Mouse (Mus musculus) right cerebral cortex, postnatal 10 days (tissue): ENCODE measurements around the gene Slco2b1.
"Not testable (repeated sequence)": the region's sequence is repeated elsewhere in the genome, so short reads cannot be mapped to it uniquely, and the experiment has no call there.

Source experiments
- DNase-seq, 2 experiments: peaks; one replicate each; pipeline ENCODE4 v3.0.0; 2021; ENCODE audit warnings: low spot score in 2 of 2

The Slco2b1 gene

DNA sequence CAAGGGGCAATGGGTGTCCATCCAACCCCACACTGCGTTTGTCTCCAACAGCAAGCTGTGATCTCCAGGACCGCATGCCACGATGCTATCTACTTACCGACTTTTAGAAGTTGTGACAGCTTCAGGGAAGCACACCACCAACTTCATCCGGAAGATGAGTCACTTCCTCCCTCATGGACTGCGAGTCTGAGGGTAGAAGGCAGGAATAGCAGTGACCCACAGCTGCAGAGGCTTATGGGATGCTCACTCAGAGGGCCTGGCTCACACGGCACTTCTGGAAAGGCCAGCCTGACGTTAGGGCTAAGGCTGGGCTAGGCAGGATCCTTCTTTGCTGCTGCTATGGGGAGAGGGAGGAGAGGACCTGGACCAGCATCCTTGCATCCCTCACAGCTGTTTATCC is at the start of gene Slco2b1:
TSS of gene Slco2b1 (minus strand) at position 175 of the 400 bp plus-strand sequence.
- DNase-seq, result no peak

DNA sequence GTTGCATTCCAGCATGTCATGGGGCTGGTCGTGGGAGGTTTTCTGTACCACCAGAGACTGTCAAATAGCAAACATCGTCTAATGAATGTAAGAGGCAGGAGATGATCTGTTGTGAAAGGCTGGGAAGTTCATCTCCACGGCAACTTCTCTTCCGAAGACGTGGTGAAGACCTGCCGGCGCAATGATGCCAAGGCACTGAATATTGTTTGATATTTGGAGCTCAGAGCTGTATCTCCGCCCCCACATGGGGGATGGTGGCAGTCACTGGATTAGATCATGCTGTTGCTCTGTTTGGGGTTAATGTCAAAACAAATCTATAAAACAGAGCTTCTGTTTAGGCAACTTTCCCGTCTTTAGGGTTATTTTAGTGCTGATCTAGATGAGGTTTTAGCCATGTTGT is 28.1 kb upstream of the Slco2b1 start:
- peak; percentile 30 to 45 for DNase-seq

DNA sequence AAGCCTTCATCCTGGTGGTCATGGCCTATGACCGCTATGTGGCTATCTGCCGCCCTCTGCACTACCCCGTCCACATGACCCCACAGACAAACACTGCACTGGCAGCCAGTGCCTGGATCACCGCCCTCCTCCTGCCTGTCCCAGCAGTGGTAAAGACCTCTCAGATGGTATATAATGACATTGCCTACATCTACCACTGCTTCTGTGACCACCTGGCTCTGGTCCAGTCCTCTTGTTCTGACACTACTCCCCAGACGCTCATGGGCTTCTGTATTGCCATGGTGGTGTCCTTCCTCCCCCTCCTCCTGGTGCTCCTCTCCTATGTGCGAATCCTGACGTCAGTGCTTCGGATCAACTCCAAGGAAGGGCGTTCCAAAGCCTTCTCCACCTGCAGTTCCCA is 24.4 kb upstream of the Slco2b1 start:
- not testable (repeated sequence) for DNase-seq

DNA sequence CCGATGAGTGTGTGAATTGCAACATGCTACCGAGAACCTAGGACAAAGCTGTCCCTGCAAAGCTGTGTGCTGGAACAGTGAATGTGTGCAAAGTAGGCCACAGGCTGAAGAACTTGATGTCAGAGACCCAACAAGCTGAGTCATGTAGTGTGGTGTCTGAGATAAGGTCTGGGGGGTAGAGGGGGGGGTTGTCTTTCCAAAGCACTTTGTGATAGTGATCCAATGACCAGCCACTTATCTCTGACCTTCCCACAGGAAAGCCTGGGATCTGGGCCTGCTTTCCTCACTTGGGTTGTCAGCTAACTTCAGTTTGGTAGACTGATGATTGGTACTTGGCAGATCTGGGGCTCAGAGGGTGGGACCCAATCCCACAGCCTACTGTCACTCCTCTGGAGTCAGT is 23.5 kb upstream of the Slco2b1 start:
- no peak for DNase-seq

DNA sequence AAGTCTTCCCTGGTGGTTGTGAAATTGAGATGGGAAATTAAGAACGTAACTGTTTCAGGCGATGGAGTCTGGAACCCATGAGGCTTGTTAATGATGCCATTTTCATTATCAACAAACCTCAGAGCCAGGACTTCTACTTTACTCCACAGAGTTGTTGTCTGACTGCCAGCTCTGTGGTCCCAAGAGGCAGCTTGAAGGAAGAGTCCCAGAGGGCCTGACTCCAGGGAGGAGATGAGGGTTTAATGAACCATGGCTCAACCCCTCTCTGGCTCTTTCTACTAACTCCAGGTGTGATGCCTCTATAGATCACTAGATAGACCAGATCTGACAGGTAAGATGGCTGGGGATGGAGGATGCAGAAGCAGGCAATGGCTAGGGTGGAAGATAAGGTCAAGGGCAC is 18.8 kb upstream of the Slco2b1 start, which contains the start of gene Olfr520:
TSS of gene Olfr520 (plus strand) at position 301 of the 400 bp plus-strand sequence.
- DNase-seq, result no peak

DNA sequence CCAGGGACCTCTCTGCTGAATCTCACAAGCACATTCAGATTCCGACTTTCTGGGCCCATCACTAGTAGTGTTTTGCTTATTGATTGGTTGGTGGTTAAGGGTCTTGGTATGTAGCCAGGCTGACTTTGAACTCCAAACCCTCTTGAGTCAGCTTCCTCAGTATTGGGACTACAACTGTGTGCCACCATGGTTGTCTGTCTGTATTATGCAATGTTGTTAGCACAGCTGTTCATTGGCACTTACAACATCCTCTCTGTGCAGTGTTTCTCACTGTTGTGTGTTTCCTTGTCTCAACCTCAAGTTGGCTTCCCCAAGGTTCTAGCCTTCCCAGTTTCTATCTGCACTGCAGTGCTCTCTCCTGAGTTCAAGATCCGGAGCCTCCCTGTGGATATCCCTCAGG is 5.4 kb upstream of the Slco2b1 start:
- DNase-seq, result no peak

DNA sequence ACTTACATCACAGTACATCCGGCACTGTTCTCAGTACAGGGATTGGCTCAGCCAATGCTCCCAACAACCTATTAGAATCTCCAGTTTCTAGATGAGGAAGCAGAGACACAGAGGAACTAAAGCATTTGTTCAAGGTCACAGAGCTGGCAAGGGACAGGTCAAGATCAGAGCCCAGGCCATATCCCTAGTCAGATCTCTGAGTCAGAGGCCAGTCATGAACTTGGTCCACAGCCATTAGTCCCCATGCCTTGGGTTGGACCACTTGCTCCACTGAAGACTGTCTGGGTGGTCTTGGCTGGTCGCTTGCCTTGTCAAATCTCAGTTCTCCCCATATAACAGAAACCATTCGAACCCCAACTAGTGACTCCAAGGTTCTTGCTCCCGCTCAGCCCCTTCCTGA is 1.3 kb upstream of the Slco2b1 start:
- DNase-seq, result no peak

DNA sequence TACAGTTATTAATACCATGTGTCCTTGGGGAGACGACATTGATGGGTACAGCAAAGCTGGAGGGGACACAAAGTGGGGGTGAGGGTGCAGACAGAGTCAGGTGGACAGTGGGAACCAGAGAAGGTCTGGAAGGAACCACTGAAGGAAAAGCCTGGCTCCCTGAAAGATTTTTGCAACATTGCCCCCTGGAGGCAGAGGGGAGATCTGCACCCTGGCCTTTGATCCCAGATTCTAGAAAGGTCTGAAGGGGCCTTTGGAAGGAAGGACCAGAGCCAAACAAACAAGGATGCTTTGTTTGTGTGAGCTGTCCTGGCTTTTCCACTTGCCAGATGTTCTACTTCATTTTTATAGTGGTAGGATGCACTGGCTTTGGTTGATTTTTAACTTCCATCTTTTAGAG is 664 bp downstream of the Slco2b1 start:
- peak in 1 of 2 experiments; percentile 56 for DNase-seq

DNA sequence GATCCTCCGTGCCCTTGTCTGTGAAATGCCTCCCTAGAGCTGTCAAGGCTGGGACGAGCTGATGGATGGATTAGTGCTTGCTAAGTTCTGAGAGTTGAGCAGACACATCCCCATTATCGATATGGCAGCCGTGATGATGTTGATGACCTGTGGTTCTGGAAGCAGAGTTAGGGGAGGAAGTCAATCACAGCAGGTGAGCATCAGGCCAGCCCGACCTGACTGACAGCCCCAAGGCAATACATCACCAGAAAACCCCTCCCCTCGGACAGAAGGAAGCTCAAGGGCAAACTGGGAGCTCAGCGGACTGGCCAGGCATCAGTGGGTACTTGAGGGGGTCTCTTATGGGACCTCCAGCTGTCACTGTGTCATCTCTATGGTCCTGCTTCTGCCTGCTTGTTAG is 1.1 kb downstream of the Slco2b1 start:
- no peak for DNase-seq

DNA sequence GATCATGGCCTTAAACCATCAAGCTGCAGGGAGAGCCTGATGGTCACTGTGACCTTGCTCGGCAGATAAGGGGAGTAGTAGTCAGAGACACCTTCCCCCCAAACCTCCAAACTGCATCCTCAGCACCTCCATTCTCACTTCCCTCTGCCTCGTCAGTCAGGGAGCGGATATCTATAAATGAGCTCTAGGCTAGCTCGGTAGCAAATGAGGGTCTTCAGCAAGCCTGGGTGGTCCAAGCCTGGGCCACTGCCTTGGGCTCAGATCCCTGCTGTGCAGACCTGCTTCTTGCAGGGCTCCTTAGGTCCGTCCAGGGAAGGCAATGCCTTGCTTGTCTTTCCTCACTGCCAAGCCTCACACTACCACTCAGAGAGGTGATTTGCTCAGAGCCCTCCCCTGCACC is 2.4 kb downstream of the Slco2b1 start:
- DNase-seq, result no peak

DNA sequence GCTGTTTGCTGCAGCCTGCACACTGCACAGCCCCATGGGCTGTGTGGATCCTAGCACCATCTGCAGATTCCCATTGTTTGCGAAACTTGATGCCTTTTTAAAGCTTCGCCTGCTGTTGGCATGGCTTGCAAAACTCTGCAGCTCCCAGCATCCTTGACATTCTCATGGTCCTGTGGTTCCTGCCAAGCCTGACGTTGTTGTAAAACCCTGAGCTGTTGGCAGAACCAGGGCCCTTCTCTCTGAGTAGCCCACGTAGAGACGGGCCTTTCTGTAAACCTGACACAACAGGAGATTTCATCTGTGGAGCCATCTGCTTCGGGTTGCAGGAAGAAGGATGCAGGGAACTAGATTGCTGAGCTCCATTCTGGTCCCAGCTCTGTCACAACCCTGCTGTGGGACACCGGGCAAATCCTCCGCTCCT is 2.8 kb downstream of the Slco2b1 start:
- DNase-seq, result peak; percentile 74 to 88

DNA sequence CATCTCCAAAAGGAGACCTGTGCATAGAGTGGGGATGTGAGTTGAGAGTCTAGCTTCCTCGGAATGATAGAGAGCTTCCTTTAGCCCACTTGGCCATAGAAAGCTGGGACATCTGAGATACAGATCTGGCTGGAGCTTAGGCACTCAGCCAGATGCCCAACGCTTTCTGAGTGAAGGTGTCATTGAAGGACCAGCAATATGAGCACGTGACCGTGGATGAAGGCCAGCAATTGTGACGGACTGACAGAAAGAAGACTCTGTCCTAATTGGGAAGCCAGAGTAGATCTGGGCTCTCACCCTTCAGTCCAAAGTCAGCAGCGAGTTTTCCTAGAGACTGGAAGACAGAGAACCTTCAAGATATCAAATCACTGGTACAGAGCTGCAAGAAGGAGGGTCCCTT is 3.5 kb downstream of the Slco2b1 start:
- DNase-seq, result no peak

DNA sequence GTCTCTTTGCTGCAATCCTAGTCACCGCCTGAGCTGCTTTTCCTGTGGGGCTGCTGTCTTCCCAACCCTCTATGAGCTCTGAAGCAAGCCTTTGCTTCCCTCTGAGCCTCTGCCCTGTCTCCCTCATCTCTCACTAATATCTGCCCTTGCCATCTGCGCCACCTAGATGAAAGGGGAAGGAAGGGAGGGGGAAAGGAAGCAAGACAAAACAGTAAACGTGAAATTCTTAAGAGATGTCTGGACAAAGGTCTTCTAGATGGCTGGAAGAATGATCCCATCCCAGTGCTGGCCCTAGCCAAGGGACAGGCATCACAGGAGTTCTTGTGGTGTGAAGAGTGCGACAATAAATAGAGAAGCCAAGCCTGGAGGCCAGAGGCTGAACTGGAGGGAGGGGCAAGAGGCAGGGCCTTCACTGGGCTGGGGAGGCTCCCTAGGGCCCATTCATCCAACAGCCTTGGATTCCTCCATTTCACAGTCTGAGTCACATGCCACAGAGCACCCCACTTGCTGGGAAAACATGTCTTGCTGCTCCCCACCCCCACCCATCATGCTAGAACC is 4.0 kb downstream of the Slco2b1 start:
- no peak for DNase-seq

DNA sequence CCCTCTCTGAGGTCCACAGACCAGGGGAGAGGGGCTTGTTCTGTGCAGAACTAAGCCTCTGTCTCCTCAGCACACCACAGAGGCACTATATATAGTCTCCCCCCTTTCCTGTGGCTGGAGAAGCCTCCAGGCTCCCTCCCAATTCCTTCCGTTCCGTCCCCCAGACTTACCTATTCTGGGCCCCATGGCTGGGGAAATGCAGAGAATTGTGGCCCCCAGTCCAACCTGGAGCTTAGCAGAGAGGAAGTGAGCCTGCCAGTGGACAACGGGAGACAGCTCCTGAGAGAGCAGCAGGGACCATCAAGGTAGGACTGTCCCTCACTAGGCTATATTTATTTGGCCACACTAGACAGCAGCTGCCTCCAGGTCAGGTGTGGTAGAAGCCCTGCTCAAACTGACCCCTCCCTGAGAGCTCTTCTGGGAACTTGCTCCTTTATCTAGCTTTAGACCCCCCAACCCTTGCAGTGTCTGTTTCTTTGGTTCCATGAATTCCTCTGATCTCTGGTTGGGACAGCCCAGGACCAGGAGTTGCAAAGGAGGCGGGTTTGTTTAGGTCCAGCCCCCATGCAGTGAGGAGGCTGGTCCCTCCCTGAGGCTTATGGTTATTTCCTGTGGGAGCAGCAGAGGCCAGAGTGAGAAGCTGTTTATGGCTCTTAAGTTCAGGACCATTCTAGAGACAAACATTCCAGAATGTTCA is 4.7 kb downstream of the Slco2b1 start:
- no peak for DNase-seq

DNA sequence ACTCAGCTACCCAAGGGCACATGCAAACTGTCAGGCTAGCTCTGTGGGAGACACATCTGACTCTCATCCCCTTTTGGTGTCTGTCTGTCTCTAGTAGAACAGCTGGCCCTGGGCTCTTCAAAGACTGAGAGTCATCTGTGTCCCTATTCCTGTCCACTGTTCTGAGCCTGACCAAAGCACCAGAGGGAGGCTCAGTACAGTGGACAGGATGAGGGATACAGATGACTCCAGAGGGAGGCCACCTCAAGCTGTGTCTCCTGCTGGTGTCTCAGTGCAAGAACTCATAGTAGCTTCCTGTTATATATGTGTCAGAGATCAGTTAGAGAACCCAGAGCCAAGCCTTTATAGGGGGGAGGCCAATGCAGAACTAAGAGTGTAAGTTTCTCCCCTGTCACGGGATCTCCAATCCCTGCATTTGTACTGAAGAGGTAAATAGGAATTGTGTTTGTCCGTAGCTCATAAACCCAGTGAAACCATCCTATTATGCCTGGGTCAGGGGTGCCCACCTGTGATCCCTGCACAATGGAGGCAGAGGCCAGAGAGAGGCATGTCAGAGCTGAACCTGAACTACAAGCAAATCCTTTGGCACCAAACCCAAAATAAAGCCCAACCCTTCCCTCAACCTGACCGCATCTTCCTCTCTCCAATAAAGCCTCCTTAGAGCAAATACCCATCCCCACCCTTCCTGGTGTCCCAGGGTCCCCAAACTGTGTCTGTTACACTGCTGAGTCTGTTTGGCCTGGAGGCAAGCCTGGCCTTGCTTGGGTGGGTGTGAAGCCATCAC is 6.2 kb downstream of the Slco2b1 start:
- DNase-seq, result no peak

DNA sequence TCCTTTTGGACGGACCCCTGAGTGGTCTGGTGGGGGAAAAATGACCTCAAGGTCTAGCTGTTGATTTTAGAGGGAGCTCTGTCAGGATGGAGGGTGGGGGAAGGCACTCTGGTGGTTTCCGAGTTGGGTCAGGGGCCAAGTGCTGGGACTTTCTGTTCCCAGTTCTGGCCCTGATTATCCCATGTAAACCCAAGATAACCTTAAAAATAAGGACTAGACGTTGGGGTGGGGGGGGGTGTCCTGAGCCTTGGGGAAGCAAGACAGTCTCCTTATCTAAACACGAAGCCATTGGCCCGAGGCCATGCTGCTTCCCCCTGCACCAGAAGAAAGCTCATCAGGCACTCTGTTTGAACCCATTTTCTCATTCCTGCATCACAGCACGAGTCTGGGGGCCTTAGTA is 8.9 kb downstream of the Slco2b1 start:
- DNase-seq, result no peak

DNA sequence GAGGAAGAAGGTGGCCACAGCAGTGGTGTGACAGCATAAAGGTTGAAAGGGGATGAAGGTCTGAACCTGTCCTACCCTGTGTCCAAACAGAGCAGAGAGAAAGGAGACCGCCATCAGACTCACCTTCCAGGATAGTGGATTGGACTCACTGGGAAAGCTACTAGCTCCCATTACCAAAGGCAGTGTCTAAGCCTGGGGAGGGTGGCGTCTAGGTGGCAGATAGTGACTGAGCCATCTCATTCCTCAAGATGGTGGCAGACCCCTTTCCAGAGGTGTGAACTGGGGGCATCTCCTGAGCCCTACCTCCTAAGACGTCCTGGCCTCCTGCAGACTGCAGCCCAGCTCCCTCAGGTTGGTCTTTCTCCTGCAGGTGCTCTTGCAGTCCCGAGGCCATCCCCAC is 10.5 kb downstream of the Slco2b1 start:
- DNase-seq, result no peak

DNA sequence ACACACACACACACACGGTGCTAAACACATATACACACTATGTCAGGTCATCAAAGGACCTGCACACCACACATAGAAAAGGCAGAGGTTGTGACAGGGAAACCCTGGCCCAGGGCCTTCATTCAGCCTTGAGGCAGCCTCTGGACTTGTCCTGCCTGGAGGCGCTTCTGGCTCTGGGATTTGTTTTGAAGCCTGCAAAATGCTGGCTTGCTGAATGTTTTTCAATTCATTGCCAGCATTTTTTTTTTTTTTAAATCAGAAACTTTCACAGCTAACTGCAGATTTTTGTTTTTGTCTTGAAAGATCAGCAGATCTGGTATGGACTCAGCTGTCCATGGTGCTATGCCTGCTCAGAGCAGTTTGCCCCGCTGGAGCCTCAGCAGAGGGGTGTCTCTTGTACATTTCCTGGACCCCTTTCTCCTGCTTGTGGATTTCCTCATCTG is 11.4 kb downstream of the Slco2b1 start:
- DNase-seq, result peak in 1 of 2 experiments; percentile 48

DNA sequence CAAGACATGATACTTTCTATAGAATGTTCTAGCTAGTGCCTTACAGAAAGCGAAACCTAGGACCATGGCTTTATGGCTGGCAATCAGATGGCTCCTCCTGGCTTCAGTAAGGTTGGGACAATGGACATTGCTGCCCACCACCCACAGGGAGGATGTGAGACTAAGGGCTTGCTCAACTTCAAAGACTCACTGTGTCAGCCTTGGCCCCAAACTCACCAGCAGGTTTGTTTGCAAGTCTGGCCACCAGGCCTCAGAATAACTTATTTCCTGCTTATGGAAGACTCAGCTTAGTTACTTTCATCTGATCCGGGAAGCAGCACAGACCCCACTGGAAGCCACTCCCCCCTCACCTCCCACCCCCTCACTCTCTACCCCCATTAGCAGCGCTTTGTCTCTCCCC is 12.0 kb downstream of the Slco2b1 start:
- DNase-seq, result no peak

DNA sequence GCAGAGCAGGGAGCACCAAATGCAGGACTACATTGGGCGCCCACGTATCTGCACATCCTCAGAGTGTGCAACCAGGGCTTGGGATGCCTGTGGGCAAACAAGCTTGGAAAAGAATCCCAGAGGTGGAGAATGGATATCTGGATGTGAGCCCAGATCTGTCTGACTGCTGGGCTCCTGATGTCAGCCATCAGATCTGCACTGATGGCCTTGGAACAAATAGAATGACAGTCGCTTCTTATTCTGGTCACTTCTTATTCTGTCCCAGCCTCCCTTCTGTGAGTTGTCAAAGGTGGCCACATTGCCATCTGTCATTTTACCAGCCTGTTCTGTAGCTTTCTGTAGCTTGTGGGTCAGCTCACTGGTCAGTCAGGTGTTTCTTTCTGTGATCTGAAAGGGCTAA is 12.6 kb downstream of the Slco2b1 start:
- DNase-seq, result no peak

DNA sequence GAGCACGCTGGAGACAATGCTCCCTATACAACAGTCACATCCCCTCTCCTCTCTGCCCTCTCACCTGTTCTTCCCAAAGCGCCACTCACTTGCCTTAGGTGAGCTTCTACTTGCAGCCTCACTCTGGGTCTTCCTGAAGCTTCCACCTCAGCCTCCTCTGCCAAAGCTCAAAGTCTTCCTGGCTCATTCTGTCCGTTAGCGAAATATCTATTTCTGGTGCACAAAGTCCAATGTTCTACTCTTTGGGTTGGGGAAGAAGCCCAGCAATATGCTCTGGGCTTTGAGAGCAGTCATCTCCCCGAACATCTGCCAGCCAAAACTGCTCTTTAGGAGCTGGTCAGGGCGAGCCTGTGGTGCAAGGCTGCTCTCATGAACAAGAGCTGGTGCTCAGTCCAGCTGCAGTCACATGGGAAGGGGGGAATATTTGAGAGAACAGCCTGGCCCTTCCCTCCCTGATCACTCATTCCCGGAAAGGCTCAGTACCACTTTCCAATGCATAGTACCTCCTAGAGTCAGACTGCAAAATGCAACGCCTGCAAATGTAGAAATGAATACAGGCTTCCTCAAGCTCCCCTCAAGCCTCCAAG is 15.6 kb downstream of the Slco2b1 start:
- no peak for DNase-seq

DNA sequence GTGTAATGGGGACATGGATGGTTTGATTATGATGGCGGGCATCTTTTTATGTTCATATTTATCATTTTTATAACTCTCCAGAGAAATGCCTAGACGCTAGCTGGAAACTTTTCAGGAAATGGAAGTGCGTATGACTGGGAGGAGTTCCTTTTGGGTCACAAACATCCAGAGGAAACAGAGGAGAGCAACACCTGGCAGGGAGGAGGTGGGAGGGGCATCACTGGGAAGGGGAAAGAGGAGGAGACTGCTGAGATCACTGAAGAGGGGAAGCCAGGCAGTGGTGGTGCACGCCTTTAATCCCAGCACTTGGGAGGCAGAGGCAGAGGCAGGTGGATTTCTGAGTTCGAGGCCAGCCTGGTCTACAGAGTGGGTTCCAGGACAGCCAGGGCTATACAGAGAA is 16.7 kb downstream of the Slco2b1 start:
- DNase-seq, result not testable (repeated sequence)

DNA sequence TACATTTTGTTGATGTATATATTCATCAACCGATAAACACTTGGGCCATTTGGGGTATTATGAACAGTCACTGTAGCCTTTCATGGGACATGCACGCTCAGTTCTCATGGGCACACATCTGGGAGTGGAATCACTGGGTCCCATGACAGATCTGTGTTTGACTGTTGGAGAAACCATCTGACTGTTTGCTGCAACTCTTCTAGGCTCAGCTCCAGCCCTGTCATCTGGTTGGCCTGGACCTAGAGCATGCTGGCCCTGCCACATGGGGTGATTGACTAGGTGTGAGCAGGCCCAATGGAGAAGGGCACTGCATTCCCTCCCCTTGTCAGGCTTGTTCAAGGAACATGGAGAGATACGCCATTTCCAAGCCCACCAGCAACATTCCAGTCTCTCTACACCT is 17.2 kb downstream of the Slco2b1 start:
- no peak for DNase-seq
